Mouse (Mus musculus): ENCODE measurements around the gene Nkpd1. TPM values are rescaled to one million over a fixed set of nuclear protein-coding genes. Genes with fewer than 3 reads are reported as not detected.
A peak's percentile ranks its signal among the peaks of the same experiment; 100 is the strongest.

Nkpd1 gene
- not detected for total RNA-seq (2021)

GRCm38 (mm10) chr7:19517652-19518365 lies at the start of gene Nkpd1:
Nkpd1 (plus strand) TSS chr7:19517838.
- DNase-seq: peak; percentile 30

GRCm38 (mm10) chr7:19468279-19468678 lies 49.4 kb upstream of the Nkpd1 start:
- no peak for DNase-seq

DNA sequence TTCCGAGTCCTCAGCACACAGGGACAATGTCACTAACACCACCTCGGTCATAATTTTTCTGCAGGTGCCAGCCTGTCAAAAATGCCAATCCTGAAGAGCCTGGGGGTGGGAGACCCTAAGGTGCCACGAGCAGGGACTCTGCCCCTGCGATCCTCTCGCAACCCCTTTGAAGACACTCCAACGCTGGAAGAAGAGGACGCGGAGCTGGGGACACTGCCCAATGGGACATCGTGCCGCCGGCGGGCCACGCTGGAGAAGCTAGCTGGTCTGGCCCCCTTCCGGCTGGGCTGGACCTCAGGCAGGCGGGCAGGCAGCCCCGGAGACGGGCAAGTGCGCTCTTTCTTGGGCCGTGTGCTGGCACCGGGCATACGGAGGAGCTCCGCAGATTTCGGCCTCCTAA lies 48.2 kb upstream of the Nkpd1 start:
- DNase-seq: no peak

- no peak for DNase-seq
Measured at GRCm38 (mm10) chr7:19470308-19470707, 47.3 kb upstream of the Nkpd1 start.

GRCm38 (mm10) chr7:19472403-19472802 lies 45.2 kb upstream of the Nkpd1 start:
- DNase-seq: no peak

DNA sequence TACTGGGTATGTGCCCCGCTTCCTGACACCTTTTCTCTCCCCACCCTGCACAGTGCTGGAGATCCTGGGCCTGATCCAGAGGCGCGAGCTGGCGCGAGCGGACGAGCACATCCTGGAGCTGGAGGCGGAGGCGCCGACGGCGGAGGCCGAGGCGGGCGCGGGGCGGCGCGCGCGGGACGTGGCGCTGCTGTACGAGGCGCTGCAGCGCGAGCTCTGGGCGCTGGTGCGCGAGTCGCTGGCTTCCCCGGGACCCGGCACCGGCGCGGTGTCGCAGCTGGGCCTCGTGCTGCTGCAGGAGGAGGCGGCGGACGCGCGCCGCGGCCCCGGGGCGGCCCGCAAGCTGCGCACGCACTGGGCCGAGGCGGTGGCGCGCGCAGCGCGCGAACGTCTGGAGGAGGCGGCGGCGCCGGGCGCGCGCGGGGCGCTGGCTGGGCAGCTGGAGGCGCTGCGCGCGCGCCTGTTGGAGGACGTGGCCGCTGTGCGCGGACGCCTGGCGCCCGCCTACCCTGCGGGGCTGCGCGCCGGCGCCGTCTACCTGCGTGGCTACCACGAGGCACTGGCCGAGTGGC lies 43.7 kb upstream of the Nkpd1 start:
- DNase-seq: peak; percentile 83

GRCm38 (mm10) chr7:19477084-19477483 lies 40.6 kb upstream of the Nkpd1 start:
- DNase-seq: no peak

- DNase-seq: no peak
Measured at GRCm38 (mm10) chr7:19477624-19478384, 39.8 kb upstream of the Nkpd1 start.

DNA sequence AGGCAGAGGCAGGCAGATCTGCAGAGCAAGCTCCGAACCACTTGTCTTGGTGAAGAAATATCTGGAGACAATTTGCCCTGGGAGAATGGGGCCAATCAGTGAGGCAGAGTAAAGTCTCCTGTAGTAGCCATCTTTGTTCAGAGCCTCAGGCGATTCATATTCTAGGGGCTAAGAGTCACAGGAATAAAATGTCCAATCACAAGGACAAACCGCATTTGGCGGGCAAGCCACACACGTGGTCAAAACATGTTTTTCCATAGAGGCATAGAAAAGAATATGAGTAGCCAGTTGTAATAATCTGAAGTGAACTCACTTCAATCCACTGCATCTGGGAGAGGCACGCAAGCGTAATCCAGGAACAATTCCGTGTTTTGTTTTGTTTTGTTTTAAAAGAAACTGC lies 34.4 kb upstream of the Nkpd1 start:
- DNase-seq: no peak

DNA sequence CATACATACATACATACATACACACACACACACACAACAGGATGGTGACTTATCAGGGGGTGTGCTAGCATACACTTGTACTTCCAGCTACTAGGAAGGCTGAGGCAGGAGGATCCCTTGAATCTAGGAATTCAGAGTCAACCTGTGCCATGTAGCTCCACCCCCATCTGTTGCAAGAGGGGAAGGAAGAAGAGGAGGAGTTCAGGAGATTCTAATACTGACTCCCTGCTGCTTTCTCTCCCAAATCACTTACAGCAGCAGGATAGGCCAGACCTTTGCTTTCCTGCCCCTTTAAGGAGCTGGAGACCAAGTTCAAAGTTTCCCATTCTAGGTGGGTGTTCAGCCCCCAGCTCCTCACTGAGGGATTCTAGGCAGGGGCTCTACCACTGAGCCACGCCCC lies 32.1 kb upstream of the Nkpd1 start:
- DNase-seq: no peak

DNA sequence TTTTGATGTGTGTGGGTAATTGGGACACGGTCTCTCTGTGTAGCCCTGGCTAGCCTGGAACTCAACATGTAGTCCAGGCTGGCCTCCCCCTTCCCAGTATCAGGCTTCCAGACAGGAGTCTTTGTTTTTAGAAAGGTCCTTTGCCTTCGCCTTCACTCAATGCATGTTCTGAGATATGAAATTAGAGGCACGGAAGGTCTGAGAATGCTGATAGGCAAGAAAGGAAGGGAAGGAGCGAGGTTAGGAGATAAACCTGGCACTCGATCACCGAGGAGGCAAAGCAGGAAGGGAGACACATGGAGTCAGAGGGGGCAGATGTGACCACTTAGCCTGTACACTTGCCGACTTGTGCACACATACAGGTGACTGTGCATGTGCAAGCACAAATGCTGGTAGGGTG lies 31.1 kb upstream of the Nkpd1 start:
- DNase-seq: no peak

GRCm38 (mm10) chr7:19489525-19489924 lies 28.1 kb upstream of the Nkpd1 start:
- DNase-seq: no peak

- DNase-seq: peak; percentile 71
Measured at GRCm38 (mm10) chr7:19491731-19492130, 25.9 kb upstream of the Nkpd1 start.

- DNase-seq: no peak
Measured at GRCm38 (mm10) chr7:19494751-19495474, 22.7 kb upstream of the Nkpd1 start.

GRCm38 (mm10) chr7:19495521-19496213 lies 22.0 kb upstream of the Nkpd1 start:
- DNase-seq: peak; percentile 45

DNA sequence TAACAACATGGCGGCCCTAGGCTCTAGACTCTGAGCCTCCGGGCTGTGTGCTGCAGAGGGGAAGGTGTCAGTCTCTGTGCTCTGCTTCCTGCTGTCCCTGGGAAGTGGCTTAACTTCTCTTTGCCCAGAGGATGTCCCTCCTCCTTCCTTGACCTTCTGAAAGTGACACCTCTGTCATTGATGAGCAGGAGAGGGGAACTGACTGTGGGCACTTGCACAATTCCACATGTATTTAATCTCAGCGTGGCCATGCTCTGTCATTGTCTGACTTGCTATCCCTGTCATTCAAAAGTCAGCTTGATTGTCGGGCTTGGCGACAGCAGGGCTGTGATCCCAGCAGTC lies 21.5 kb upstream of the Nkpd1 start:
- DNase-seq: no peak

DNA sequence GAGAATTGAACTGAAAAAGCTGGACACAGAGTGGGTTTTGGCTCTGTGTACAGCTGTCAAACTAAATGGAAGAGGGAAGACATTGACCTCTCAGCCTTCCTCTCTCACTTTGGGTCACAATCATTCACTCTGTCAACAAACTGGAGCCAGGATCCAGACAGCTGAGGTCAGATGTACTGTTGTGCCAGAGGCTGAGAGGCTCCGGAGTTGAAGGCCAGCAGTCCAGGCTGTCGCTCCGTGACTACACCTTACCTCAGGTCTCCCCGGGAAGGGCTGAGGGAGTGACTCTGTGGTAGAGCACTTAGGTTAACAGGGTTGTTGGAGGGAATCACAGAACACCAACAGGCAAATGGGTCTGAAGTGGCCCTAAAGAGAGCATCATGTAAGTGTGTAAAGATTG lies 19.3 kb upstream of the Nkpd1 start:
- DNase-seq: no peak

DNA sequence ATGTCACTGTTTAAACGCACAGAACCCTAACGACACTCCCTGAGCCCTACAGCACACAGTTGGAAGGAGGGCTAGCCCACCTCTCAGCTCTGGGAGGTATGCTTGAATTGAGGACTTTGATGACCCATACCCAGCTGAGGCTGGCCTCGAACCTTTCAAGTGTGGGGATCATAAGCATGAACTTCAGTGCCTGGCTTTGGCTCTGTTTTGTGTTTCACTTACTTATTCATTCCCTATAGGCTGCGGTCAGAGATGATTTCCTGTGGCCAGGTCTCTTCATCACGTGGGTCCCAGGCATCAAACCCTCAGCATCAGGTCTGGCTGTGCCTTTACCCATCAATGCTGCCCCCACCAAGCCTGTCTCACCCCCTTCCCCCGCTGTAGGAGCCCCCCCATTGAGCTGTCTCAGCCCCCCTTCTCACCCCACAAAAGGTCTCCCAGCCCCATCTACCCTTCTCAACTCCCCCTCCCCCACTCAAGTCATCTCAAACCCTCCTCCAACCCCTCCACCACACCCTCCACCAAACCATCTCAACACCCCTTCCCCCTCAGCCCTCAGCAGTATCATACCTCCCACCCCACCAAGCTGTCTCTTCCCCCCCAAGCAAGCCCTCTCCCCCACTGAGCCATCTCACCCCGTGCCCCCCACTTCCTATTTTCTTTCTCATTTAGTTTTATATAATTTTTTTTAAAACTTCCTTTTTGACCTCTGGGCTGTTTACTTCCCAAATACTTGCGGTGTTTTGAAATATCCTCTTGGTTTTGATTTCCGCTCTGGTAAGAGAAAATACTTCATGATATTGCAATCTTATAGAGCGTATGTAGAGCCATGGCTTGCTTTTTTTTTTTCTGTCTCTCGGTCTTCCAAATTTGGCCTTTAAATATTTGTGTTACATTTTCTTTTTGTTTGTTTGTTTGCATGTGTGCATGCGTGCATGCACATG lies 16.9 kb upstream of the Nkpd1 start:
- DNase-seq: no peak

- DNase-seq: no peak
Measured at GRCm38 (mm10) chr7:19501658-19502057, 16.0 kb upstream of the Nkpd1 start.

DNA sequence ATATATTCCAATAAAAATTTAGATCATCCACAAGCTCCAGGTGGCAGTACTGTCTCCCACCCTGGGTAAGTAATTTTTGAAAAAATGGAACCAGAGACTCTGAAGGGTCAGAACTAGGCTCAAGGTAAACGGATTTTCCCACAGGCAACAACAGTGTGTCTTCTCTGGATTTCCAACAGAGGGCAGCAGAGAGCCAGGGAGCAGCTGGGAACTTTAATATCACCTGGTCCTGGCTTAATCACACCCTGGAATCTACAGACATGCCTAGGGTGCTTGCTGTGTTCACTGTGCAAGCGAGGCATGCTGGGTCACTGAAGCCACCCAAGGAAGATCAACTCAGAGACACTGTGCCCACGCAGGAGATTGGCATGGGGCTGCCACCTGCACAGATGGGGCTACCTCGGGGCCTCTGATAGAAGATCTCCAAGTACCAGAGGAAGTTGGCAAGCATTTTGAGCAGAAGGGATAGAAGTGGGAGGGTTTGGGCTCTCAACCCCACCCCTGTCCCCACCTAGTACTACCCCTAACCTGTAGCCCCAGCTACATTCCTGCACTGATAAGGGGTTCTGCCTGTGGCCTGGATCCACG lies 14.1 kb upstream of the Nkpd1 start:
- DNase-seq: peak; percentile 62

DNA sequence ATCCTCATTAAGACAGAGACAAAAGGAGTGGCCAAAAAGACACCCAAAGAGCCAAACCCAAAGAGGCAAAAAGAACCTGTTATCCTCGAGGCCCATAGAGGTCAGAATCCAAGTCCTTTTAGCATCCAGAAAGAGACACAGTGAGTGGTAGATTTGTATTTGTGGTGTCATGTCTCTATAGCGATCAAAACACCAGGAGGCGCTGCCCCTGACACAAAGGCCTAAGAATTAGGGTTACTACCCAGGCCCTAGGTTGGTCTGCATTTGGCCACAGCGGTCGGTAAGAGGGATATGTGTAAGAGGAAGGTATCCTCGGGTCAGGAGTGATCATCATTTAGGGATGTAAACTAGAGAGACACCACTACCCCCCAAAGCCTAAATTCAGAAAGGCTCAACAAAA lies 11.3 kb upstream of the Nkpd1 start:
- DNase-seq: no peak
